Mouse (Mus musculus): ENCODE results near the gene Tbccd1. TPM values are rescaled to one million over a fixed set of nuclear protein-coding genes. Genes with fewer than 3 reads are reported as not detected.
A peak's percentile ranks its signal among the peaks of the same experiment; 100 is the strongest.

Tbccd1 gene
- polyA plus RNA-seq, 1 experiment = not detected

DNA sequence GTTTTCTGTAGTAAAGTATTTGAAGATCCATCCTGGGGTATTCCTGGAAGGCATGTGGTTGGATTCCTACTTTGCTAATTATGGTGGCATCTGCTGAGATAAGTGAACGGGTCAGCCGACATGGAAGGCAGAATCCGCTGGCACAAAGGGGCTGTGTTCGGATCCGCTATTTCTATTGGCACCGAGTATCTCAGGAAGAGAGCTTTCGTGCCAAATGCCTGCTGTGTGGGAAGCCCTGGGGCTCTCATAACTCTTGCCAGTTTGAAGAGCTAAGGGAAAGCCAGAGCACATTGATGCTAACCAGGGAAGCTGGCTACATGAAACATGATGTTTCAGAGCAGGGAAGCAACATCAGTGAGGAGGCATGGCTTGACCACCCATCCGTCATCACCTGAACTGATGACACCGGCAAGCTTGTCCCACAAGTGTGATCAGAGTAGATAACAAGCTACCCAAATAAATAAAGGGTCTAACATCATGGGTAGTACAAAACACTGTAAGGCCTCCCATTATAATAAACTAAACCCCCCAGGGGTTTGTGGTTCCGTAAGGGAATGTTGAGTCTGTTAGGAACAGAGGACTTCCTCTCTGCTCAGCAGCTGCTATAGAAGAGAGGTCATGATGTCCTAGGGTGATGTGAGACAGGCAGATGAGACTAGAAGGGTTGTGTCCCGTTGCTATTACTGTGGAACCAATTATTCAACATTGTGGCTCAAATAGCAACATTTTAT lies 20.4 kb upstream of the Tbccd1 start:
- H3K27ac ChIP-seq (ENCODE audit: insufficient read depth, low read depth, low read length) = no peak overlapping the region
- no peaks in the 10 kb centered on the region for H3K4me1 ChIP-seq (ENCODE audit: control insufficient read depth, insufficient read depth, low read length)
- H3K4me3 ChIP-seq (ENCODE audit: insufficient read depth, low read depth, low read length) = no peak overlapping the region
- WGBS = 41% methylated on average over 11 of the region's 11 CpGs
- TF ChIP-seq CTCF (IDR thresholded peaks at IDR 0.05; ENCODE audit: insufficient read depth, low read depth, low read length) (no peak), POLR2A (IDR thresholded peaks at IDR 0.05; ENCODE audit: insufficient read depth, low read depth, low read length) (no peak)

DNA sequence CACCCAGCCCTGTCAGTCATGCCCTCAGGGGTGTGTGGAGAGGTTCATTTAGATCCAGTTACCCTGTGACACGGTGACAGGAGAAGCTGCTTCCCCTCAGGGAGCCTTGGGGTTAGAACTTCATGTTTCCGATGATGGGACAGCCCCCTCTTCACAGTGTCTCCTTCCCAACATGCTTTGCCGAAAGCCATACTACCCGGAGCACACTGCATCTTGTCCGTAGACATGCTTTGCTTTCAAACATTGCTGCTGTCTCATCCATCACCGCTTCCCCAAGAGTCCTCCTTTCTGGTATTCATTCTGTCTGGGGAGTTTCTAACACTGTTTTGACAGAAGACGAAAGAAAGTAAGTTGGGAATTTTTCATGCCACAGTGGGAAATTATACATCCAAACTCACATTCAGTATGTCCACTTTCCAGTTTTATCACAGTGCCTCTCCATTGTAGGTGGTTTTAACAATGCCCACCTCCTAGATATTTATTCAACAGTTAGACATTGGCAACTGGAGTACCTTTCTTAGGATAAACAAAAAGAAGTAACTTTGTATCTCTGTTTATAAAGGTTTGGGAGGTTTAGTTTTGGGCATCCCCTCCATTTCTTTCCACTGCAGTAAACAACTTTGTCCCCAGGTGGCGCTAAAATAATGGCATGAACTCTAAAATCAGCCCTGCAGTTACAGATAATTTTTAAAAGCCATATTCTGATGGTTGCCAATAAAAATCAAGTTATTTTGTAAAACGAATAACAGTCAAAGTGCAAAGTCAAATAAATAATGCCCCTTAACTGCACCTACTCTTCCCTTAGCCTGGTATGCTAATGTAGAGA lies 19.0 kb upstream of the Tbccd1 start:
- TF ChIP-seq POLR2A (IDR thresholded peaks at IDR 0.05; ENCODE audit: insufficient read depth, low read depth, low read length) = no peak
- TF ChIP-seq CTCF (IDR thresholded peaks at IDR 0.05; ENCODE audit: insufficient read depth, low read depth, low read length) = no peak
- Histone ChIP-seq H3K4me1 (ENCODE audit: control insufficient read depth, insufficient read depth, low read length) (no peaks in the 10 kb centered on the region), H3K27ac (ENCODE audit: insufficient read depth, low read depth, low read length) (no peak overlapping the region), H3K4me3 (ENCODE audit: insufficient read depth, low read depth, low read length) (no peak overlapping the region)
- WGBS = 45% methylated on average over 9 of the region's 9 CpGs

DNA sequence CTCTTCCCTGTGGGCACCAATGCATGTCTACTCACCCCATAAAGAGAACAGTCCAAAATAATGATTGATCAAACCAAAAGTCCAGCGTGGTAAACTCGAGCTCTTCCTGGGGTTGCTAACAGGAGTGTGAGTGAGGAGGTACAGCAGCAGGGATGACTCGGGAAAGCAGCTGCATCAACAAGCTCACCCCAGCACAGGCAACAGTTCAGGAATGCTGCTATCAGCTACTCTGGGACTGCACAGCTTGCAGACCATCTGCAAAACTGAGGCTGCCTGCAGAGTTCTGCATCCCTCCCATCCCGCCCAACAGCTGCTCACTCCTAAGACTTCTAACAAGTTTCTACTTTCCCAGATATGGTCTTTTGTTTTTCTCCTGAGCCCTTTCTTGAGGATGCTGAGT lies 15.9 kb upstream of the Tbccd1 start:
- no peak overlapping the region for H3K4me3 ChIP-seq (ENCODE audit: insufficient read depth, low read depth, low read length)
- no peak for TF ChIP-seq CTCF (IDR thresholded peaks at IDR 0.05; ENCODE audit: insufficient read depth, low read depth, low read length)
- TF ChIP-seq POLR2A (IDR thresholded peaks at IDR 0.05; ENCODE audit: insufficient read depth, low read depth, low read length) = no peak
- WGBS = 72% methylated on average over 4 of the region's 4 CpGs
- H3K27ac ChIP-seq (ENCODE audit: insufficient read depth, low read depth, low read length) = no peak overlapping the region
- no peaks in the 10 kb centered on the region for H3K4me1 ChIP-seq (ENCODE audit: control insufficient read depth, insufficient read depth, low read length)

DNA sequence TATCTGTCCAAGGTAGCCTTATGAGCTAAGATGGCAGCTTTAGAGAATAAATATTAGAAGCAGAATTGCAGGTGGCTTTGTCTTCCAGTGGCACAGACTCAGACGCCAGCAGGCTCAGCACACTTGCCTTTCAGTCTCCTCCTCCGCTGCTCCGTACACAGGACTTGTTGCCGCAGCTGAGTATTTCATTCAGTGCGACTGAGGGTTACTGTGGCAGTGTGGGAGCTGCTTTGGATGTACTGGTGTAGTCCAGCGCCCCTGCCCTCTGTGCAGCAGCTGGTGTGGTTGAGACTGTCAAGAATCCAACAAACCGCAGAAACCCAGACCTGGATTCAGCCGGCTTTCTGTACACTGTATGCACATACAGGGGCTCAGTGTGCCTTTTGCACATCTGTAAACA lies 14.9 kb upstream of the Tbccd1 start:
- 80% methylated on average over 8 of the region's 8 CpGs for WGBS
- H3K27ac ChIP-seq (ENCODE audit: insufficient read depth, low read depth, low read length) = no peak overlapping the region
- H3K4me1 ChIP-seq (ENCODE audit: control insufficient read depth, insufficient read depth, low read length) = no peaks in the 10 kb centered on the region
- no peak overlapping the region for H3K4me3 ChIP-seq (ENCODE audit: insufficient read depth, low read depth, low read length)
- no peak for TF ChIP-seq POLR2A (IDR thresholded peaks at IDR 0.05; ENCODE audit: insufficient read depth, low read depth, low read length)
- TF ChIP-seq CTCF (IDR thresholded peaks at IDR 0.05; ENCODE audit: insufficient read depth, low read depth, low read length) = no peak

DNA sequence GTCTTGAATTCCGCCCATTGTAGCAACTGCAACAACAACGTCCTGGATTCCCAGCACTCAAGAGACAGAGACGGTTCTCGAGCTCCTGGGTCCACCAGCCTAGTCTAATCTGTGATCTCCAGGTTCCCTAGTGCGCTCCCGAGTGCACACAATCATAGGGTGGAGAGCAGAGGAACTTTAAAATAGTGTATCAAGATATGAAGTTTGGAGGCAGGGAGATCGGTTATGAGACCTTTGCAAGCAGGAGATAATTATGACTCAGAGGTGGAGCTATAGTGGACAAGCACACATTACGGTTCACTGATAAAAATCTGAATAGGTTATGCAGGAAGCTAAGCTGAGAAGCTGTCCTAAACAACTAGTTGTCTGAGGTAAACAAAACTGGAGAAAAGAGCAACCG lies 696 bp downstream of the Tbccd1 start:
- 6% methylated on average over 9 of the region's 9 CpGs for WGBS
- Histone ChIP-seq H3K4me1 (ENCODE audit: control insufficient read depth, insufficient read depth, low read length) (peaks cover 4% of the 10 kb centered on the region; the same call in 1 of the 2 replicates), H3K27ac (ENCODE audit: insufficient read depth, low read depth, low read length) (0 out of 2 replicates have a peak overlapping the region, but pooled peaks have one; percentile 11), H3K4me3 (ENCODE audit: insufficient read depth, low read depth, low read length) (peak overlapping the region; percentile 65)
- TF ChIP-seq CTCF (IDR thresholded peaks at IDR 0.05; ENCODE audit: insufficient read depth, low read depth, low read length) (no peak), POLR2A (IDR thresholded peaks at IDR 0.05; ENCODE audit: insufficient read depth, low read depth, low read length) (no peak)

DNA sequence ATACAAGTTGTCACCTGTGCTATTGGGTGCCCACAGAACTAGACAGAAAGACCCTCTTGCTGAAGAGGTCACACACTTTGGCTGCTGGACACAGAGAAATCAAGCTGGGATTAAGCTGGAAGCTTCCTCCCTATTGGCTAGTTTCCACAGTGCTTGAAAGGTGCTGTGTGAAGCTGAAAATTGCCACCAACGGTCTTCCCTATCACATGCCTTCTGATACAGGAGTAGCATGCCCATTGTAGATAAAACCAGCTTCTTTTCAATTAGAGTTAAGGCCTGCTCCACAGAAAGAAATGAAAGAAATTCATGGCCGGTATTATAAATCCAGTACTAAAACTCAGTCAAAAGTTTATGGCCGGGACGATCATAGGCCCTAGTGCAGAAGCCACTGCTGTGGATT lies 4.8 kb downstream of the Tbccd1 start:
- H3K4me1 ChIP-seq (ENCODE audit: control insufficient read depth, insufficient read depth, low read length) = no peaks in the 10 kb centered on the region
- no peak overlapping the region for H3K4me3 ChIP-seq (ENCODE audit: insufficient read depth, low read depth, low read length)
- WGBS = 88% methylated on average over 4 of the region's 4 CpGs
- no peak overlapping the region for H3K27ac ChIP-seq (ENCODE audit: insufficient read depth, low read depth, low read length)
- no peak for TF ChIP-seq POLR2A (IDR thresholded peaks at IDR 0.05; ENCODE audit: insufficient read depth, low read depth, low read length)
- TF ChIP-seq CTCF (IDR thresholded peaks at IDR 0.05; ENCODE audit: insufficient read depth, low read depth, low read length) = no peak

DNA sequence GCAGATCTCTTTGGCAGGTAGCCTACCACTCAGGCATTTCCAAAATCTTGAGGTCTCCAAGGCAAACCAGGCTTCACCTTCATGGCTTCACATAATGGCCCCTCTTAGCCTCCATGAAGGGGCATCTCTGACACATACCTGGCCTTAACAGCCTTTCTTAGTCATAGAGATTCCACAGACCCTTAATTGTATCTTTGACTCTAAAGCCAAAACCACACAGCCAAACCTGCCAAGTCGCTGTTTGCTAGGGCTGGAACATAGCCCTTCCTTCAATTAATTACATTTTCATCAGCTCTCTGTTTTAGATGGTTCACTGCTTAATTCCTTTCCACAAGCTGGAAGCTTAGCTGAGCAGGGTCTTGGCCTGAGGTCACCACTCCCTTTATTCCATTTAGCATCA lies 9.1 kb downstream of the Tbccd1 start:
- no peak for TF ChIP-seq CTCF (IDR thresholded peaks at IDR 0.05; ENCODE audit: insufficient read depth, low read depth, low read length)
- TF ChIP-seq POLR2A (IDR thresholded peaks at IDR 0.05; ENCODE audit: insufficient read depth, low read depth, low read length) = no peak
- no peak overlapping the region for H3K27ac ChIP-seq (ENCODE audit: insufficient read depth, low read depth, low read length)
- no peak overlapping the region for H3K4me3 ChIP-seq (ENCODE audit: insufficient read depth, low read depth, low read length)
- 29% methylated on average over 1 of the region's 1 CpGs for WGBS
- peaks cover 5% of the 10 kb centered on the region; the same call in 1 of the 2 replicates for H3K4me1 ChIP-seq (ENCODE audit: control insufficient read depth, insufficient read depth, low read length)

DNA sequence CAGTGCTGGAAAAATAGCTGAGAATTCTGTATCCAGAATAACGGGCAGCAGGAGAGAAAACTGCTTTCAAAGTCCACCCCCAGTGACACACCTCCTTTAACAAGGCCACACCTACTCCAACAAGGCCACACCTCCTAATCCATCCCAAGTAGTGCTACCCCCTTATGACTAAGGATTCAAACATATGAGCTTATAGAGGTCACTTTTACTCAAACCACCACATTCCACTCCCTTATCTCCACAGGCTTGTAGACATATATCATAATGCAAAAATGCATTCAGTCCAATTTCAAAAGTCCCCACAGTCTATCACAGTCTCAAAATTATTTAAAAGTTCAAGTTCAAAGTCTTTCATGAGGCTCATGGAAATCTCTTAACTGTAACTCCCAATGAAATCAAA lies 9.8 kb downstream of the Tbccd1 start:
- H3K27ac ChIP-seq (ENCODE audit: insufficient read depth, low read depth, low read length) = no peak overlapping the region
- 82% methylated on average over 1 of the region's 1 CpGs for WGBS
- peaks cover 5% of the 10 kb centered on the region; the same call in 1 of the 2 replicates for H3K4me1 ChIP-seq (ENCODE audit: control insufficient read depth, insufficient read depth, low read length)

DNA sequence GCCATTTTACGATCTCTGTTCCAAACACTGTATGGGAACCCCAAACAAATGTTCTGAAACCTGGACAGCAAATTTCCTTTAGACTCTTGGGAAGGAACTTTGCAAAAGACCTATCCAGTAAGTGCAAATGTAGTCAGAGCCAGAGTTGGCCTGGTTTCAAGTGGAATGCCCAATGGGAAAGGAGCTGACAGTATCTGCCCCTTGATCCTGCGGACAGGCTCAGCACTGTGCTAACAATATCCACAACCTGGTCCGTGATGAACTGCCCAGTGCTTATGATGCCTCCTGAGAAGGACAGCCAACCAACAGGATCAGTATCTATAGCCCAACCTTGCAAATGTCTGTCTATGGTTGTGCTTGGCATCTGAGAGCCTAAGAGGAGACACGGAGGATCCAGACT lies 12.0 kb downstream of the Tbccd1 start:
- TF ChIP-seq POLR2A (IDR thresholded peaks at IDR 0.05; ENCODE audit: insufficient read depth, low read depth, low read length) (no peak), CTCF (IDR thresholded peaks at IDR 0.05; ENCODE audit: insufficient read depth, low read depth, low read length) (no peak)
- peaks cover 5% of the 10 kb centered on the region; the same call in 1 of the 2 replicates for H3K4me1 ChIP-seq (ENCODE audit: control insufficient read depth, insufficient read depth, low read length)
- H3K27ac ChIP-seq (ENCODE audit: insufficient read depth, low read depth, low read length) = no peak overlapping the region
- 82% methylated on average over 4 of the region's 4 CpGs for WGBS
- no peak overlapping the region for H3K4me3 ChIP-seq (ENCODE audit: insufficient read depth, low read depth, low read length)

More for the DNA sequence above, 9.8 kb downstream of the Tbccd1 start:
- H3K4me3 ChIP-seq (ENCODE audit: insufficient read depth, low read depth, low read length) = no peak overlapping the region
- TF ChIP-seq POLR2A (IDR thresholded peaks at IDR 0.05; ENCODE audit: insufficient read depth, low read depth, low read length) (no peak), CTCF (IDR thresholded peaks at IDR 0.05; ENCODE audit: insufficient read depth, low read depth, low read length) (no peak)

Measured in olfactory bulb, adult 2 months (tissue).